Mouse (Mus musculus): ENCODE data around the gene Elmo3. TPM values are rescaled to one million over a fixed set of nuclear protein-coding genes. Genes with fewer than 3 reads are reported as not detected.

Gene Elmo3
- total and polyA plus RNA-seq, 3 experiments, result 1.3 to 2.9 TPM; not detected in 1

DNA sequence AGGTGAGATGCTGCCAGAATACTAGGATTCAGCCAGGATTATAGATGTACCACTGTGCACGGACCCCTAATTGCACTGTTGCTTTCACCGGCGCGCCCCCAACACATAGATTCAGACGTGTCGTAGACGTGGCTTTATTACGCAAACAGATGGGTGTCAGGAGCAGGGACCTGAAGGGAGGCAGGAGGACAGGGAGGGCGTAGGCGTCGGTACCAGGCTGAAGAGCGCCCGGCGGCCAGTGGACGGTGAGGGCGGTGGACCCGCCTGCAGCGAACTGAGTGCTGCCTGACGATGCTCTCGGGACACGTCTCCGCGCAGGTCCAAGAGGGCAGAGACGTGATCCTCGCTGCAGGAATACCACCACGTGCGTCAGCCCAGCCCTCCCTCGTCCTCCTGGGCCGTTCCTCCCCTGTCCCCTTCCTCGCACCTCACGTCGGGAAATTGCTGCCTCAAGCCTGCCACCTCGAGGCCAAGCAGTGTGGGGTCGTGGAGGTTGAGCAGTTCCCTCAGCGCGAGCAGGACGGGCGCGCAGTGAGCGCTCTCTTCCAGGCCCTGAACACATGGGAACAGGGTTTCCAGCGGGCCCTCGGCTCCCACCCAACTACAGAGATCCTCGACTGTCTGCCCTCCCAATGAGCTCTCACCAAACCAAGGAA, 15.5 kb upstream of the Elmo3 start, which contains the start of gene 4931428F04Rik:
4931428F04Rik (minus strand) TSS at position 60 of the 656 bp plus-strand sequence.
- Histone ChIP-seq H3K27ac (ENCODE audit: control insufficient read depth, low read depth, low read length) (peak within 1 kb of the TSS; percentile 82), H3K9ac (ENCODE audit: control insufficient read depth, low read depth, low read length, poor library complexity, severe bottlenecking) (peak within 1 kb of the TSS; percentile 76), H3K4me3 (ENCODE audit: control insufficient read depth in 1 of 2, insufficient read depth in 1 of 2, low read depth in 2 of 2, low read length in 2 of 2) (peak within 1 kb of the TSS; percentile 74 to 86), H3K36me3 (ENCODE audit: control insufficient read depth in 1 of 2, insufficient read depth in 2 of 2, low read length in 2 of 2) (no peaks in the 10 kb centered on the region; a peak in 1 of 4 replicates), H3K27me3 (ENCODE audit: control insufficient read depth in 1 of 2, insufficient read depth in 2 of 2, low read length in 2 of 2) (no peaks in the 10 kb centered on the region), H3K79me2 (ENCODE audit: control insufficient read depth, insufficient read depth, low read length, poor library complexity) (peaks cover 3% of the 10 kb centered on the region), H3K4me1 (ENCODE audit: control insufficient read depth in 1 of 2, insufficient read depth in 2 of 2, low read length in 2 of 2) (peaks cover 4 to 13% of the 10 kb centered on the region in 2 experiments; a peak in 3 of 4 replicates), H3K9me3 (replicated peaks; ENCODE audit: insufficient read depth, low read length) (no peaks in the 10 kb centered on the region)
- DNase-seq (ENCODE audit: low read depth, low spot score), result peak; percentile 74
- no peak for TF ChIP-seq CHD2 (IDR thresholded peaks at IDR 0.05; ENCODE audit: low read length)
- TF ChIP-seq CTCF (IDR thresholded peaks at IDR 0.05 in 2 of 3, conservative IDR thresholded peaks at IDR 0.05 in 1 of 3; ENCODE audit: control insufficient read depth in 1 of 3, insufficient read depth in 1 of 3, low read depth in 2 of 3, low read length in 3 of 3, poor library complexity in 1 of 3, severe bottlenecking in 1 of 3), result peak; percentile 21 to 70 (median 58); a peak in 5 of 6 replicates
- peak; percentile 37; the same call in 1 of the 2 replicates for TF ChIP-seq SMC3 (IDR thresholded peaks at IDR 0.05; ENCODE audit: low read depth, low read length)
- peak; percentile 15; the same call in 1 of the 2 replicates for TF ChIP-seq MXI1 (IDR thresholded peaks at IDR 0.05; ENCODE audit: low read depth, low read length)
- no peak for TF ChIP-seq MEF2A (IDR thresholded peaks at IDR 0.05; ENCODE audit: extremely low read depth, insufficient replicate concordance, low read depth, low read length, poor library complexity, severe bottlenecking)
- TF ChIP-seq RAD21 (IDR thresholded peaks at IDR 0.05; ENCODE audit: low read depth, low read length), result peak; percentile 29; the same call in 1 of the 2 replicates
- TF ChIP-seq POLR2AphosphoS2 (IDR thresholded peaks at IDR 0.05; ENCODE audit: low read length), result no peak
- TF ChIP-seq MAX (IDR thresholded peaks at IDR 0.05; ENCODE audit: low read length), result peak; percentile 56

- peaks cover 4 to 13% of the 10 kb centered on the region in 2 experiments; a peak in 3 of 4 replicates for H3K4me1 ChIP-seq (ENCODE audit: control insufficient read depth in 1 of 2, insufficient read depth in 2 of 2, low read length in 2 of 2)
- DNase-seq (ENCODE audit: low read depth, low spot score), result peak; percentile 92
- no peaks in the 10 kb centered on the region for H3K9me3 ChIP-seq (replicated peaks; ENCODE audit: insufficient read depth, low read length)
- no peak overlapping the region for H3K27ac ChIP-seq (ENCODE audit: control insufficient read depth, low read depth, low read length)
- peaks cover 3% of the 10 kb centered on the region for H3K79me2 ChIP-seq (ENCODE audit: control insufficient read depth, insufficient read depth, low read length, poor library complexity)
- H3K36me3 ChIP-seq (ENCODE audit: control insufficient read depth in 1 of 2, insufficient read depth in 2 of 2, low read length in 2 of 2), result no peaks in the 10 kb centered on the region; a peak in 1 of 4 replicates
- H3K9ac ChIP-seq (ENCODE audit: control insufficient read depth, low read depth, low read length, poor library complexity, severe bottlenecking), result no peak overlapping the region
- H3K4me3 ChIP-seq (ENCODE audit: control insufficient read depth in 1 of 2, insufficient read depth in 1 of 2, low read depth in 2 of 2, low read length in 2 of 2), result no peak overlapping the region
- no peaks in the 10 kb centered on the region for H3K27me3 ChIP-seq (ENCODE audit: control insufficient read depth in 1 of 2, insufficient read depth in 2 of 2, low read length in 2 of 2)
- TF ChIP-seq ZKSCAN1 (IDR thresholded peaks at IDR 0.05; ENCODE audit: low read depth, low read length), result no peak
- TF ChIP-seq RAD21 (IDR thresholded peaks at IDR 0.05; ENCODE audit: low read depth, low read length), result peak; percentile 73
- no peak for TF ChIP-seq TCF12 (IDR thresholded peaks at IDR 0.05; ENCODE audit: low read depth, low read length)
- no peak for TF ChIP-seq KAT2A (conservative IDR thresholded peaks at IDR 0.05; ENCODE audit: low read depth, low read length)
- peak; percentile 99 for TF ChIP-seq SIN3A (IDR thresholded peaks at IDR 0.05; ENCODE audit: low read length)
- TF ChIP-seq POLR2AphosphoS5 (IDR thresholded peaks at IDR 0.05; ENCODE audit: borderline replicate concordance, low read depth, low read length), result no peak
- no peak for TF ChIP-seq POLR2A (IDR thresholded peaks at IDR 0.05; ENCODE audit: control insufficient read depth in 1 of 2, insufficient read depth in 1 of 2, low read depth in 1 of 2, low read length in 2 of 2, poor library complexity in 1 of 2)
- TF ChIP-seq MAFK (IDR thresholded peaks at IDR 0.05; ENCODE audit: borderline replicate concordance, low read depth, low read length), result no peak
- 0 out of 2 replicates have a peak, but pooled peaks have one; percentile 41 for TF ChIP-seq MYC (IDR thresholded peaks at IDR 0.05; ENCODE audit: low read depth, low read length)
- TF ChIP-seq ELF1 (IDR thresholded peaks at IDR 0.05; ENCODE audit: low read depth, low read length), result peak; percentile 57; the same call in 1 of the 2 replicates
- TF ChIP-seq RCOR1 (IDR thresholded peaks at IDR 0.05; ENCODE audit: low read depth, low read length), result no peak
- TF ChIP-seq ETS1 (IDR thresholded peaks at IDR 0.05; ENCODE audit: low read depth, low read length), result no peak
- TF ChIP-seq POLR2AphosphoS2 (IDR thresholded peaks at IDR 0.05; ENCODE audit: low read length), result no peak
- no peak for TF ChIP-seq TBP (IDR thresholded peaks at IDR 0.05; ENCODE audit: low read depth, low read length)
- no peak for TF ChIP-seq E2F4 (IDR thresholded peaks at IDR 0.05; ENCODE audit: borderline replicate concordance, low read depth, low read length)
- TF ChIP-seq ZC3H11A (IDR thresholded peaks at IDR 0.05; ENCODE audit: low read depth, low read length), result peak; percentile 82
- no peak for TF ChIP-seq NRF1 (IDR thresholded peaks at IDR 0.05; ENCODE audit: insufficient read depth, low read depth, low read length, poor library complexity, severe bottlenecking)
- TF ChIP-seq NELFE (IDR thresholded peaks at IDR 0.05; ENCODE audit: low read depth, low read length), result no peak
- TF ChIP-seq TAL1 (IDR thresholded peaks at IDR 0.05; ENCODE audit: low read length), result no peak
- no peak for TF ChIP-seq USF1 (IDR thresholded peaks at IDR 0.05; ENCODE audit: low read depth, low read length)
- TF ChIP-seq USF2 (IDR thresholded peaks at IDR 0.05; ENCODE audit: borderline replicate concordance in 1 of 2, insufficient read depth in 1 of 2, low read depth in 1 of 2, low read length in 2 of 2), result no peak
- TF ChIP-seq ZNF384 (IDR thresholded peaks at IDR 0.05; ENCODE audit: low read depth, low read length), result no peak
Measured at GRCm38 (mm10) chr8:105290554-105291314, 14.7 kb upstream of the Elmo3 start.

Measured in MEL (cell line).